7 mouse cellular contexts compared by ENCODE assay signal in genomic region chr2:36048748-36049566, GRCm38 (mm10). TPM values are rescaled to one million over a fixed set of nuclear protein-coding genes. Genes with fewer than 3 reads are reported as not detected.
DNase-seq lines count a peak whose midpoint lies in the region; ATAC-seq and TF ChIP-seq lines count a peak whose summit lies in the region.

Ndufa8 (minus strand) TSS chr2:36049406.
Morn5 (plus strand) TSS chr2:36049458.

- intact Hi-C loops in left cerebral cortex, postnatal 4 days (cut with DNase I) = no loop called here

- under 1% methylated on average over 44 of the region's 44 CpGs for WGBS in embryonic facial prominence, embryonic 10.5 days
- under 1% methylated on average over 44 of the region's 44 CpGs for WGBS in intestine, postnatal 0 days
- under 1% methylated on average over 44 of the region's 44 CpGs for WGBS in midbrain, embryonic 12.5 days
- WGBS in small intestine, adult 2 months = under 1% methylated on average over 44 of the region's 44 CpGs

- peak within 1 kb of the TSS; percentile 85 for H3K4me3 ChIP-seq in embryonic facial prominence, embryonic 10.5 days
- peak within 1 kb of the TSS; percentile 74 for H3K4me3 ChIP-seq in intestine, postnatal 0 days (ENCODE audit: low read depth, low read length)
- H3K4me3 ChIP-seq in midbrain, embryonic 12.5 days = peak within 1 kb of the TSS; percentile 80
- peak within 1 kb of the TSS; percentile 78 for H3K4me3 ChIP-seq in small intestine, adult 2 months (ENCODE audit: low read depth, low read length)

- H3K4me2 ChIP-seq in intestine, postnatal 0 days (replicated peaks; ENCODE audit: low read depth) = peak within 1 kb of the TSS; percentile 82
- H3K4me2 ChIP-seq in midbrain, embryonic 12.5 days (replicated peaks) = peak within 1 kb of the TSS; percentile 80

- H3K36me3 ChIP-seq in embryonic facial prominence, embryonic 10.5 days (replicated peaks) = peaks cover 16% of the 10 kb centered on the region
- H3K36me3 ChIP-seq in intestine, postnatal 0 days (ENCODE audit: control insufficient read depth, insufficient read depth) = peaks cover 5% of the 10 kb centered on the region; the same call in 1 of the 2 replicates
- peaks cover 7% of the 10 kb centered on the region; the same call in 1 of the 2 replicates for H3K36me3 ChIP-seq in midbrain, embryonic 12.5 days
- peaks cover 2% of the 10 kb centered on the region for H3K36me3 ChIP-seq in small intestine, adult 2 months (ENCODE audit: control insufficient read depth, insufficient read depth, low read length)

- peak; percentile 100 for DNase-seq in adrenal gland, postnatal 10 days
- DNase-seq in embryonic facial prominence, embryonic 10.5 days (ENCODE audit: low spot score) = peak; percentile 99
- DNase-seq in gonadal fat pad, adult 2 months (ENCODE audit: low read depth) = peak; percentile 59
- peak; percentile 98 for DNase-seq in left cerebral cortex, postnatal 4 days

- TF ChIP-seq POLR2A in small intestine, adult 2 months (IDR thresholded peaks at IDR 0.05; ENCODE audit: low read depth, low read length) = peak; percentile 75

- H3K27ac ChIP-seq in embryonic facial prominence, embryonic 10.5 days (replicated peaks) = peak within 1 kb of the TSS; percentile 84
- peak within 1 kb of the TSS; percentile 68 for H3K27ac ChIP-seq in intestine, postnatal 0 days (ENCODE audit: low read depth, low read length)
- H3K27ac ChIP-seq in midbrain, embryonic 12.5 days (replicated peaks) = peak within 1 kb of the TSS; percentile 47; the same call in 1 of the 2 replicates
- peak within 1 kb of the TSS; percentile 33 for H3K27ac ChIP-seq in small intestine, adult 2 months (ENCODE audit: insufficient read depth, low read depth, low read length)

- TF ChIP-seq CTCF in intestine, postnatal 0 days (IDR thresholded peaks at IDR 0.05; ENCODE audit: low read depth) = no peak
- TF ChIP-seq CTCF in small intestine, adult 2 months (IDR thresholded peaks at IDR 0.05; ENCODE audit: extremely low read depth, insufficient read length, insufficient replicate concordance, low read depth, low read length) = no peak

- peak within 1 kb of the TSS; percentile 79 for H3K9ac ChIP-seq in intestine, postnatal 0 days (ENCODE audit: low read depth, low read length)
- H3K9ac ChIP-seq in midbrain, embryonic 12.5 days (replicated peaks) = peak within 1 kb of the TSS; percentile 88

- ATAC-seq in intestine, postnatal 0 days = peak; percentile 94
- ATAC-seq in midbrain, embryonic 12.5 days (ENCODE audit: low FRiP score, low read depth) = peak; percentile 97

- H3K9me3 ChIP-seq in embryonic facial prominence, embryonic 10.5 days = no peaks in the 10 kb centered on the region
- no peaks in the 10 kb centered on the region for H3K9me3 ChIP-seq in intestine, postnatal 0 days (ENCODE audit: control insufficient read depth)
- H3K9me3 ChIP-seq in midbrain, embryonic 12.5 days = no peaks in the 10 kb centered on the region

- H3K27me3 ChIP-seq in embryonic facial prominence, embryonic 10.5 days (replicated peaks; ENCODE audit: low read depth, poor library complexity, severe bottlenecking) = no peaks in the 10 kb centered on the region
- no peaks in the 10 kb centered on the region for H3K27me3 ChIP-seq in intestine, postnatal 0 days (replicated peaks; ENCODE audit: control insufficient read depth, insufficient read depth, low read length)
- H3K27me3 ChIP-seq in midbrain, embryonic 12.5 days = 0 out of 2 replicates have a peak, but pooled peaks cover 3% of the 10 kb centered on the region
- H3K27me3 ChIP-seq in small intestine, adult 2 months (ENCODE audit: control insufficient read depth, insufficient read depth, low read length) = no peaks in the 10 kb centered on the region

- H3K4me1 ChIP-seq in embryonic facial prominence, embryonic 10.5 days = peaks cover 15% of the 10 kb centered on the region
- peaks cover 2% of the 10 kb centered on the region; the same call in 1 of the 2 replicates for H3K4me1 ChIP-seq in intestine, postnatal 0 days (replicated peaks; ENCODE audit: control insufficient read depth, insufficient read depth, low read length)
- H3K4me1 ChIP-seq in midbrain, embryonic 12.5 days = peaks cover 12% of the 10 kb centered on the region
- peaks cover 4% of the 10 kb centered on the region; the same call in 1 of the 2 replicates for H3K4me1 ChIP-seq in small intestine, adult 2 months (ENCODE audit: control insufficient read depth, insufficient read depth, insufficient read length, low read length)

RNA-seq across cellular contexts. Expression of gene Ndufa8, which starts in this region (rescaled TPM):
- total RNA-seq in adrenal gland, postnatal 10 days (2021) = 100 to 1,000 TPM; 419 to 460 TPM
- polyA plus RNA-seq in embryonic facial prominence, embryonic 10.5 days (2016; fragmentation: Nextera tagmentation; extraction: Ambion mirVana) = 203 and 215 TPM in 2 replicates
- polyA plus RNA-seq in gonadal fat pad, adult 2 months (2012; rRNA removed) = 105 and 112 TPM in 2 replicates
- polyA plus RNA-seq in intestine, postnatal 0 days (2015; fragmentation: Nextera tagmentation; extraction: Ambion mirVana) = 343 and 361 TPM in 2 replicates
- total RNA-seq in left cerebral cortex, postnatal 4 days (2021) = 100 to 1,000 TPM; 136 to 151 TPM
- polyA plus RNA-seq in midbrain, embryonic 12.5 days (2016; fragmentation: Nextera tagmentation; extraction: Ambion mirVana) = 161 and 178 TPM in 2 replicates
- polyA plus RNA-seq in small intestine, adult 2 months (2012; rRNA removed) = 59.6 and 86.0 TPM in 2 replicates

RNA-seq across cellular contexts. Expression of gene Morn5, which starts in this region (rescaled TPM):
- not detected for total RNA-seq in adrenal gland, postnatal 10 days (2021)
- polyA plus RNA-seq in embryonic facial prominence, embryonic 10.5 days (2016; fragmentation: Nextera tagmentation; extraction: Ambion mirVana) = 0.29 and 0.74 TPM in 2 replicates
- polyA plus RNA-seq in gonadal fat pad, adult 2 months (2012; rRNA removed) = 1.9 and 3.2 TPM in 2 replicates
- polyA plus RNA-seq in intestine, postnatal 0 days (2015; fragmentation: Nextera tagmentation; extraction: Ambion mirVana) = not detected in 2 replicates
- total RNA-seq in left cerebral cortex, postnatal 4 days (2021) = 1 to 10 TPM; 1.4 to 3.2 TPM
- 1.1 and 1.3 TPM in 2 replicates for polyA plus RNA-seq in midbrain, embryonic 12.5 days (2016; fragmentation: Nextera tagmentation; extraction: Ambion mirVana)
- polyA plus RNA-seq in small intestine, adult 2 months (2012; rRNA removed) = not detected in 2 replicates

Comparison
In these comparisons a context has a peak if more than half of its experiments do, and no peak if none do; other contexts are left out.
1. Peak in every context shown above with its lines: DNase-seq, ATAC-seq, H3K4me3 ChIP-seq and H3K27ac ChIP-seq.
2. H3K27ac ChIP-seq: peak in every context shown above with its lines; median percentile 84 in embryonic facial prominence, embryonic 10.5 days; 68 in intestine, postnatal 0 days; 47 in midbrain, embryonic 12.5 days; 33 in small intestine, adult 2 months.